Mouse (Mus musculus): ENCODE data around the gene Cavin1. TPM values are rescaled to one million over a fixed set of nuclear protein-coding genes. Genes with fewer than 3 reads are reported as not detected.

Gene Cavin1
- polyA plus RNA-seq, 2 experiments = 96.8 to 135 TPM

- DNase-seq (ENCODE audit: low spot score) (no peak), ATAC-seq (ENCODE audit: low FRiP score, low read depth) (no peak)
- peaks cover 16% of the 10 kb centered on the region for H3K4me1 ChIP-seq (ENCODE audit: control insufficient read depth, insufficient read depth, low read length)
- H3K27ac ChIP-seq (replicated peaks; ENCODE audit: low read depth, low read length) = no peak overlapping the region
- 11% methylated on average over 5 of the region's 5 CpGs for WGBS
- peak overlapping the region; percentile 95 for H3K4me3 ChIP-seq (replicated peaks; ENCODE audit: low read length)
- H3K27me3 ChIP-seq (ENCODE audit: control insufficient read depth, insufficient read depth, low read length) = no peaks in the 10 kb centered on the region
- TF ChIP-seq POLR2A (IDR thresholded peaks at IDR 0.05; ENCODE audit: borderline replicate concordance, extremely low read depth, insufficient read depth, insufficient read length) = no peak
- no peak overlapping the region for H3K9ac ChIP-seq (ENCODE audit: low read depth, low read length, severe bottlenecking)
- H3K4me2 ChIP-seq (replicated peaks; ENCODE audit: low read depth, low read length, severe bottlenecking) = peak overlapping the region; percentile 61
- H3K9me3 ChIP-seq (ENCODE audit: control insufficient read depth, low read length) = no peaks in the 10 kb centered on the region
- H3K36me3 ChIP-seq (ENCODE audit: control insufficient read depth, insufficient read depth, low read length) = no peaks in the 10 kb centered on the region
Observed at GRCm38 (mm10) chr11:100938112-100938511, 32.6 kb downstream of the Cavin1 start.

DNA sequence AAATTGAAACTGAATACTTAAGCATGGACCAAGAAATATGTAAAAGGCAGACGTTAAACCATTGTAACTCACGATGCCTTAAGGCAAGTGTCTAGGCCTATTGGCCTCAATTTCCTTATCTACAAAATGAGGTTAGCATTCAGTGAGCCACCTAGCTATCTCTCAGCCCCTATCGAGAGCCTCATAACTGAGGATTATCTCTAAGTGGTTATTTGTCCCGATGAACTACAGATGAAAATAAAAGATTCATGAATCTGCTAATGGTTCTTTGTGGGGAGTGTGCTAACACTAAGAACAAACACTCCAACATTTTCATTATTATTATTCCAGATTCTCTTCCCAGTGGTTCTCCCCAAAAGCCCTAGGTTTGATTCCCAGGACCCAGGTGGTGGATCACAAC, 33.4 kb downstream of the Cavin1 start:
- 67% methylated on average over 4 of the region's 4 CpGs for WGBS
- TF ChIP-seq POLR2A (IDR thresholded peaks at IDR 0.05; ENCODE audit: borderline replicate concordance, extremely low read depth, insufficient read depth, insufficient read length) = no peak
- H3K4me3 ChIP-seq (replicated peaks; ENCODE audit: low read length) = no peak overlapping the region
- no peaks in the 10 kb centered on the region for H3K36me3 ChIP-seq (ENCODE audit: control insufficient read depth, insufficient read depth, low read length)
- H3K27ac ChIP-seq (replicated peaks; ENCODE audit: low read depth, low read length) = no peak overlapping the region
- H3K4me2 ChIP-seq (replicated peaks; ENCODE audit: low read depth, low read length, severe bottlenecking) = peak overlapping the region; percentile 61; the same call in 1 of the 2 replicates
- no peaks in the 10 kb centered on the region for H3K9me3 ChIP-seq (ENCODE audit: control insufficient read depth, low read length)
- no peaks in the 10 kb centered on the region for H3K27me3 ChIP-seq (ENCODE audit: control insufficient read depth, insufficient read depth, low read length)
- H3K9ac ChIP-seq (ENCODE audit: low read depth, low read length, severe bottlenecking) = no peak overlapping the region
- H3K4me1 ChIP-seq (ENCODE audit: control insufficient read depth, insufficient read depth, low read length) = peaks cover 16% of the 10 kb centered on the region
- no peak for ATAC-seq (ENCODE audit: low FRiP score, low read depth)
- no peak for DNase-seq (ENCODE audit: low spot score)

GRCm38 (mm10) chr11:100935373-100936355, 35.0 kb downstream of the Cavin1 start:
- H3K4me1 ChIP-seq (ENCODE audit: control insufficient read depth, insufficient read depth, low read length) = peaks cover 23% of the 10 kb centered on the region
- no peak overlapping the region for H3K4me2 ChIP-seq (replicated peaks; ENCODE audit: low read depth, low read length, severe bottlenecking)
- H3K9me3 ChIP-seq (ENCODE audit: control insufficient read depth, low read length) = no peaks in the 10 kb centered on the region
- TF ChIP-seq POLR2A (IDR thresholded peaks at IDR 0.05; ENCODE audit: borderline replicate concordance, extremely low read depth, insufficient read depth, insufficient read length) = no peak
- no peak for ATAC-seq (ENCODE audit: low FRiP score, low read depth)
- no peak overlapping the region for H3K4me3 ChIP-seq (replicated peaks; ENCODE audit: low read length)
- peak; percentile 26 for DNase-seq (ENCODE audit: low spot score)
- no peak overlapping the region for H3K27ac ChIP-seq (replicated peaks; ENCODE audit: low read depth, low read length)
- no peaks in the 10 kb centered on the region for H3K27me3 ChIP-seq (ENCODE audit: control insufficient read depth, insufficient read depth, low read length)
- H3K36me3 ChIP-seq (ENCODE audit: control insufficient read depth, insufficient read depth, low read length) = peaks cover 2% of the 10 kb centered on the region; the same call in 1 of the 2 replicates
- 81% methylated on average over 8 of the region's 8 CpGs for WGBS
- no peak overlapping the region for H3K9ac ChIP-seq (ENCODE audit: low read depth, low read length, severe bottlenecking)

DNA sequence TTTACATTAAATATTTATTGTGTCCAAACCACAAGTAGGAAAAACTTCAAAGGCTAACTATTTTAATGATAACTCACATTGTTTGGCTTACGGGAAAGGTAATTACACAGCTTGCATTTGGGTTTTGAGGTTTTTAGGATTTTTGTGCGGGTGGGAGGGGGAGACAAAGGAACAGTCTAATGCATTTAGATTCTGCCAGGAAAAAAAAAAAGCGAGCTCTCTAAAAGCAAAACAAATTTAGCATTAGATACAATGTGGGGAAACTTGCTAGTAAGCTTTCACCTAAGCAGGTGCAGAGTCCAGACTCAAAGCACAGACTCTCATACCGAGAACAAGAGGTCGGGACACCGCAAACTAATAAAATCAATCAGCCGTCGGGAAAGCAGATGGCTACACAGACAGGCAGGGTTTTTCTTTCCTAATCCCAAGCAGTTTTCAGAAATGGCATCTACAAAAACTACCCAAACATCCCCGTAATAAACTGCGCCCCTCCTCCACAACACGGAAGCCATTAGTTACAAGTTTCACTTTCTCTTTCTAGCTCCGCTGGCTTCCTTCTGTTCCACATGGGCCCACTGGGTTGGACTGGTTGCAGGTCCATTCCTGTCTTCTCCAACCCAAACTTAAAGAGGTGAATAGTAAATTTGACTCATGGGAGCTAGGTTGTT, 39.3 kb downstream of the Cavin1 start:
- H3K4me3 ChIP-seq (replicated peaks; ENCODE audit: low read length) = peak overlapping the region; percentile 18; the same call in 1 of the 2 replicates
- peak overlapping the region; percentile 31 for H3K4me2 ChIP-seq (replicated peaks; ENCODE audit: low read depth, low read length, severe bottlenecking)
- H3K9me3 ChIP-seq (ENCODE audit: control insufficient read depth, low read length) = no peaks in the 10 kb centered on the region
- no peak for ATAC-seq (ENCODE audit: low FRiP score, low read depth)
- DNase-seq (ENCODE audit: low spot score) = no peak
- H3K9ac ChIP-seq (ENCODE audit: low read depth, low read length, severe bottlenecking) = peak overlapping the region; percentile 16; the same call in 1 of the 2 replicates
- no peak for TF ChIP-seq POLR2A (IDR thresholded peaks at IDR 0.05; ENCODE audit: borderline replicate concordance, extremely low read depth, insufficient read depth, insufficient read length)
- H3K36me3 ChIP-seq (ENCODE audit: control insufficient read depth, insufficient read depth, low read length) = peaks cover 2% of the 10 kb centered on the region; the same call in 1 of the 2 replicates
- 35% methylated on average over 12 of the region's 12 CpGs for WGBS
- peaks cover 7% of the 10 kb centered on the region for H3K4me1 ChIP-seq (ENCODE audit: control insufficient read depth, insufficient read depth, low read length)
- no peaks in the 10 kb centered on the region for H3K27me3 ChIP-seq (ENCODE audit: control insufficient read depth, insufficient read depth, low read length)
- H3K27ac ChIP-seq (replicated peaks; ENCODE audit: low read depth, low read length) = no peak overlapping the region

DNA sequence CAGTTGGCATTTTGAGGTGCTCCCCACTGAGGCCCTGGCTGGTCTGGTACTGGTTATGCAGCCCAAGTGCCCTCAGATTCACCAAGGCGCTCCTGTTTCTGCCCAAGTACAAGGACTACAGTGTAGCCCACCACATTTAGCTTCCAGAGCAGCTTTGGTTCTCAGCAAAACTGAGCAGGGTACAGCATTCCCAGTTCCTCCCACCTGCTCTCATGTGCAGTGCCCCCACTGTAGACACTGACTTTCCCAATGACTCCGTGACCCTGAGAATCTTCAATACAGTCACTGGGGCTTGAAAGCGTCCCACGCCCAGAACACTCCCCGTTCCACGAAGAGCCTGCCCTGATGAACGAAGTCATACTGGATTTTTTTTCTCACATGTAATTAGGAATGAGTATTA, 40.1 kb downstream of the Cavin1 start:
- H3K4me2 ChIP-seq (replicated peaks; ENCODE audit: low read depth, low read length, severe bottlenecking) = no peak overlapping the region

More for the DNA sequence above, 40.1 kb downstream of the Cavin1 start:
- WGBS = 66% methylated on average over 7 of the region's 7 CpGs
- DNase-seq (ENCODE audit: low spot score) (no peak), ATAC-seq (ENCODE audit: low FRiP score, low read depth) (no peak)
- H3K4me3 ChIP-seq (replicated peaks; ENCODE audit: low read length) = no peak overlapping the region
- H3K27ac ChIP-seq (replicated peaks; ENCODE audit: low read depth, low read length) = no peak overlapping the region
- peaks cover 2% of the 10 kb centered on the region; the same call in 1 of the 2 replicates for H3K36me3 ChIP-seq (ENCODE audit: control insufficient read depth, insufficient read depth, low read length)
- TF ChIP-seq POLR2A (IDR thresholded peaks at IDR 0.05; ENCODE audit: borderline replicate concordance, extremely low read depth, insufficient read depth, insufficient read length) = no peak
- H3K27me3 ChIP-seq (ENCODE audit: control insufficient read depth, insufficient read depth, low read length) = no peaks in the 10 kb centered on the region
- no peaks in the 10 kb centered on the region for H3K9me3 ChIP-seq (ENCODE audit: control insufficient read depth, low read length)
- H3K4me1 ChIP-seq (ENCODE audit: control insufficient read depth, insufficient read depth, low read length) = peaks cover 7% of the 10 kb centered on the region
- no peak overlapping the region for H3K9ac ChIP-seq (ENCODE audit: low read depth, low read length, severe bottlenecking)

All from limb, embryonic 14.5 days (tissue).